Mouse (Mus musculus): Measurements from ENCODE around the gene Filip1.

DNA sequence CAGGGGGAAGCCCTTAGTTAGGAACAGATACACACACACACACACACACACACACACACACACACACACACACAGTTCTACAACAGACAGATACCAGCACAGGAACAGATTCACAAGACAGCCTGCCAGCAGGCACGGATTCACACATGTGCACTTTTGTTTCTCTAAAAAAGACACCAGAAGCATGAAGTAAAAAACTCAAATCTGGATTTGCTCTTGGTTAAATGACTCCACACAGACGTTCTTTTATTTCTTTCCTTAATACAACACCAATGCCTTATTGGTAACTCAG lies 226.9 kb downstream of the Filip1 start:
- no peak for TF ChIP-seq POLR2A (IDR thresholded peaks at IDR 0.05; ENCODE audit: low read depth, low read length)
- no peak for TF ChIP-seq CTCF (IDR thresholded peaks at IDR 0.05; ENCODE audit: extremely low read depth, insufficient read length, insufficient replicate concordance, low read depth, low read length)
